15 mouse cellular contexts compared by ENCODE assay signal in genomic region chr6:137125433-137125832, GRCm38 (mm10). TPM values are rescaled to one million over a fixed set of nuclear protein-coding genes. Genes with fewer than 3 reads are reported as not detected.
A peak's percentile ranks its signal among the peaks of the same experiment; 100 is the strongest.
DNase-seq lines count a peak whose midpoint lies in the region; ATAC-seq lines count a peak whose summit lies in the region.
"Had no signal": no experiment of that assay in that cellular context is flagged by ENCODE, and none has a peak within 500 bp of the region (broad histone marks: within the 10 kb centered on the region; RNA-seq: fewer than 3 reads in every experiment).

No protein-coding gene starts in this region.

- no peaks in the 10 kb centered on the region for H3K27me3 ChIP-seq in kidney, embryonic 15.5 days
- no peaks in the 10 kb centered on the region for H3K27me3 ChIP-seq in stomach, embryonic 14.5 days (ENCODE audit: control insufficient read depth, insufficient read depth, low read length)
- no peaks in the 10 kb centered on the region for H3K27me3 ChIP-seq in hindbrain, embryonic 16.5 days (replicated peaks; ENCODE audit: control insufficient read depth, insufficient read depth, low read length)
- H3K27me3 ChIP-seq: forebrain, embryonic 12.5 days; neural tube, embryonic 13.5 days had no signal

- H3K4me2 ChIP-seq in kidney, embryonic 15.5 days: no peak overlapping the region
- H3K4me2 ChIP-seq in stomach, embryonic 14.5 days (replicated peaks; ENCODE audit: low read depth, low read length): no peak overlapping the region
- H3K4me2 ChIP-seq in hindbrain, embryonic 16.5 days (ENCODE audit: low read length): no peak overlapping the region
- H3K4me2 ChIP-seq: forebrain, embryonic 12.5 days; neural tube, embryonic 13.5 days had no signal

- peak; percentile 58 to 79 for DNase-seq in adrenal gland, adult (ENCODE audit: inconsistent age in 2 of 2, low spot score in 1 of 2)
- DNase-seq in adrenal gland, postnatal 4 days (ENCODE audit: low spot score in 2 of 2): no peak
- DNase-seq in kidney, adult 9 months: no peak
- peak; percentile 82 for DNase-seq in brain, adult 2 months (ENCODE audit: low read depth, low spot score)
- DNase-seq in adipocyte (ENCODE audit: low spot score): no peak
- DNase-seq: cerebellum, adult 2 months; heart, adult 18-20 months; midbrain, embryonic 14.5 days had no signal

- no peak for ATAC-seq in kidney, embryonic 15.5 days (replicated peaks; ENCODE audit: low FRiP score)
- no peak for ATAC-seq in stomach, embryonic 14.5 days (ENCODE audit: insufficient number of reproducible peaks, insufficient read depth, low FRiP score, low read depth)
- no peak for ATAC-seq in hindbrain, embryonic 16.5 days

- no peak overlapping the region for H3K4me3 ChIP-seq in kidney, embryonic 15.5 days (replicated peaks)
- H3K4me3 ChIP-seq in stomach, embryonic 14.5 days (ENCODE audit: low read depth, low read length): no peak overlapping the region
- no peak overlapping the region for H3K4me3 ChIP-seq in hindbrain, embryonic 16.5 days (ENCODE audit: low read length)
- H3K4me3 ChIP-seq: forebrain, embryonic 12.5 days; hindbrain, embryonic 10.5 days; neural tube, embryonic 13.5 days had no signal

- no peaks in the 10 kb centered on the region for H3K9me3 ChIP-seq in kidney, embryonic 15.5 days (replicated peaks)
- no peaks in the 10 kb centered on the region for H3K9me3 ChIP-seq in stomach, embryonic 14.5 days (ENCODE audit: control insufficient read depth, low read depth, low read length)
- H3K9me3 ChIP-seq in hindbrain, embryonic 16.5 days (ENCODE audit: control insufficient read depth, low read length): no peaks in the 10 kb centered on the region
- H3K9me3 ChIP-seq: forebrain, embryonic 12.5 days; hindbrain, embryonic 10.5 days; neural tube, embryonic 13.5 days had no signal

- H3K36me3 ChIP-seq in kidney, embryonic 15.5 days: no peaks in the 10 kb centered on the region
- H3K36me3 ChIP-seq in stomach, embryonic 14.5 days (ENCODE audit: control insufficient read depth, insufficient read depth, low read length): no peaks in the 10 kb centered on the region; the same call in 1 of the 2 replicates
- H3K36me3 ChIP-seq in hindbrain, embryonic 16.5 days (ENCODE audit: control insufficient read depth, insufficient read depth, low read length): no peaks in the 10 kb centered on the region
- H3K36me3 ChIP-seq: forebrain, embryonic 12.5 days; G1E; hindbrain, embryonic 10.5 days; neural tube, embryonic 13.5 days had no signal

- H3K9ac ChIP-seq in kidney, embryonic 15.5 days: no peak overlapping the region
- no peak overlapping the region for H3K9ac ChIP-seq in stomach, embryonic 14.5 days (replicated peaks; ENCODE audit: low read depth, low read length)
- H3K9ac ChIP-seq in hindbrain, embryonic 16.5 days (ENCODE audit: low read depth, low read length): no peak overlapping the region
- H3K9ac ChIP-seq: forebrain, embryonic 12.5 days; neural tube, embryonic 13.5 days had no signal

- H3K4me1 ChIP-seq in kidney, embryonic 15.5 days: peaks cover 29% of the 10 kb centered on the region
- H3K4me1 ChIP-seq in stomach, embryonic 14.5 days (ENCODE audit: control insufficient read depth, insufficient read depth, low read length): peaks cover 10% of the 10 kb centered on the region; the same call in 1 of the 2 replicates
- no peaks in the 10 kb centered on the region for H3K4me1 ChIP-seq in hindbrain, embryonic 16.5 days (ENCODE audit: control insufficient read depth, insufficient read depth, low read depth, low read length)
- H3K4me1 ChIP-seq: forebrain, embryonic 12.5 days had no signal

- 70% methylated on average over 9 of the region's 9 CpGs for WGBS in kidney, embryonic 15.5 days
- WGBS in stomach, embryonic 14.5 days: 40% methylated on average over 9 of the region's 9 CpGs
- WGBS in hindbrain, embryonic 16.5 days: 87% methylated on average over 9 of the region's 9 CpGs

- peak overlapping the region; percentile 81; the same call in 1 of the 2 replicates for H3K27ac ChIP-seq in kidney, embryonic 15.5 days
- peak overlapping the region; percentile 70; the same call in 1 of the 2 replicates for H3K27ac ChIP-seq in stomach, embryonic 14.5 days (ENCODE audit: low read length)
- no peak overlapping the region for H3K27ac ChIP-seq in hindbrain, embryonic 16.5 days (ENCODE audit: low read depth, low read length)
- H3K27ac ChIP-seq: forebrain, embryonic 12.5 days; neural tube, embryonic 13.5 days had no signal

RNA-seq across cellular contexts. Expression of gene Rerg, which starts 44.9 kb away (rescaled TPM):
- 100 to 1,000 TPM; 110 to 116 TPM for total RNA-seq in adrenal gland, postnatal 4 days (2021)
- 13.9 and 15.5 TPM in 2 replicates for polyA plus RNA-seq in kidney, embryonic 15.5 days (2015; fragmentation: Nextera tagmentation; extraction: Ambion mirVana)
- 32.6 and 36.5 TPM in 2 replicates for polyA plus RNA-seq in stomach, embryonic 14.5 days (2014; fragmentation: Nextera tagmentation; extraction: Ambion mirVana)
- polyA plus RNA-seq in hindbrain, embryonic 16.5 days (2015; fragmentation: Nextera tagmentation; extraction: Ambion mirVana): 7.9 and 9.0 TPM in 2 replicates
- polyA plus RNA-seq: G1E had no signal

Comparison
In these comparisons a context has a peak if more than half of its experiments do, and no peak if none do; other contexts are left out.
1. DNase-seq: peak in adrenal gland, adult (2 of 2) and brain, adult 2 months (single experiment); none in adrenal gland, postnatal 4 days (0 of 2), kidney, adult 9 months (single experiment) and adipocyte (single experiment).